Mouse (Mus musculus): ENCODE results near the gene Pde4d.

Pde4d gene

GRCm38 (mm10) chr13:109641562-109641961 lies 1191.8 kb downstream of the Pde4d start:
- no peak for DNase-seq

GRCm38 (mm10) chr13:109643419-109643818 lies 1193.7 kb downstream of the Pde4d start:
- no peak for DNase-seq

- no peak for DNase-seq
These were observed 1194.3 kb downstream of the Pde4d start for GRCm38 (mm10) chr13:109644086-109644485.

- DNase-seq: no peak
These were observed 1195.6 kb downstream of the Pde4d start for GRCm38 (mm10) chr13:109645284-109645909.

GRCm38 (mm10) chr13:109645910-109646284 lies 1196.1 kb downstream of the Pde4d start:
- DNase-seq: no peak

- no peak for DNase-seq
These were observed 1197.0 kb downstream of the Pde4d start for GRCm38 (mm10) chr13:109646597-109647232.

- no peak for DNase-seq
These were observed 1197.9 kb downstream of the Pde4d start for GRCm38 (mm10) chr13:109647479-109648199.

GRCm38 (mm10) chr13:109648311-109648710 lies 1198.6 kb downstream of the Pde4d start:
- no peak for DNase-seq

- DNase-seq: no peak
These were observed 1202.2 kb downstream of the Pde4d start for GRCm38 (mm10) chr13:109651790-109652605.

GRCm38 (mm10) chr13:109652631-109653030 lies 1202.9 kb downstream of the Pde4d start:
- DNase-seq: no peak

GRCm38 (mm10) chr13:109655390-109655789 lies 1205.6 kb downstream of the Pde4d start:
- no peak for DNase-seq

GRCm38 (mm10) chr13:109659103-109659502 lies 1209.4 kb downstream of the Pde4d start:
- no peak for DNase-seq

- DNase-seq: no peak
These were observed 1211.6 kb downstream of the Pde4d start for GRCm38 (mm10) chr13:109661345-109661744.

GRCm38 (mm10) chr13:109662099-109662498 lies 1212.4 kb downstream of the Pde4d start:
- DNase-seq: peak; percentile 52 to 59

- no peak for DNase-seq
These were observed 1213.0 kb downstream of the Pde4d start for GRCm38 (mm10) chr13:109662731-109663130.

- peak; percentile 17 to 43 for DNase-seq
These were observed 1215.4 kb downstream of the Pde4d start for GRCm38 (mm10) chr13:109664956-109665802.

GRCm38 (mm10) chr13:109665803-109666403 lies 1216.2 kb downstream of the Pde4d start:
- DNase-seq: no peak

- DNase-seq: peak in 1 of 2 experiments; percentile 30
These were observed 1220.2 kb downstream of the Pde4d start for GRCm38 (mm10) chr13:109669965-109670364.

GRCm38 (mm10) chr13:109671589-109672347 lies 1222.0 kb downstream of the Pde4d start:
- no peak for DNase-seq

GRCm38 (mm10) chr13:109677047-109677446 lies 1227.3 kb downstream of the Pde4d start:
- DNase-seq: no peak

GRCm38 (mm10) chr13:109677617-109678016 lies 1227.9 kb downstream of the Pde4d start:
- no peak for DNase-seq

Data from kidney, adult 8-10 months (tissue).